Mouse (Mus musculus) R1 (cell line): ENCODE results near the gene Ndufab1.

Experiments used
- DNase-seq: peaks from one replicate; pipeline ENCODE4 v3.0.0-alpha.2; 2018; ENCODE audit warnings: low read depth, low spot score

The Ndufab1 gene

DNA sequence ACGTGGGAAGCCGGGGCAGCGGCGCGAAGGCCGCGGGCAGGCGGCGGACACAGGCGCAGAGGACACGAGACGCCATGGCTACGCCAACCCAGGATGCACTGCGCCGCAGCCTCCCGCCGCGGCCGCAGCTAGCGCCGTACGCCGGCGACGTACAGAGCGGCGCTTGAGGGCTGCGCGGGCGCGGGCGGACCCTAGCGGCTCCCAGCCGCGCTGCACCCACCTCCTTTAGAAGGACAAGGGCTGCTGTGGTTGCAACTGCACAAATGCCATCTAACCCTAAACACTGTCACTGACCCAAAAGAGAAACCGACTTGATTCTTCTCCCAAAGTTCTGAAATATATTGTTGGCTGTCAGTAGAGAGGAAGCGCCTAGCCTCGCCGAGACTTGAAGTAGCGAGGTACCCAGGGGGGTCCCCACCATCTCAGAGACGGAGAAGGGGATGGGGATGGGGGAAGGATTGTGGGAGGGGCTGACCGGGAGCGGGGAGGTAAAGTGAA lies at the start of gene Ndufab1:
Gene Ndufab1, minus strand, starts transcription at position 140 of the 498 bp plus-strand sequence.
- DNase-seq, result peak; percentile 91

DNA sequence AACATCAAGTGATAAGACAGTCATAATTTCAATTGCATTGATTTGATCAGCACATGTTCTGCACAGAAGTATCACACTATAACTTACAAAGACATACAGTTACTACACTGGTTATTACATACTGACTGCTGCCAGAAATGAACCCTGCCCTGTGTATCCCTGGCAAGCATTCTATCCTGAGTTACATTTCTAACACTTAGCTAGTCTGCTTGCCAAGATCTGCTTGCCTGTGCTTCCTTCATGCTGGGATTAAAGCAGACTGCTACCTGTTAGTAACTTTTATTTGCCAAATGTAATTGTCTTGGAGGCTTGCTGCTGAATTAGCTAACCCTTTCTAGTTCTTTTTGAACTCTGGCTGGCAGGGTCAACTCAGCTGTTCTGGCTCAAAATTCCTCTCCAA lies 39.3 kb upstream of the Ndufab1 start:
- DNase-seq, result no peak

- DNase-seq, result no peak
Measured at GRCm38 (mm10) chr7:122138190-122138589, 36.5 kb upstream of the Ndufab1 start.

- DNase-seq, result no peak
Measured at GRCm38 (mm10) chr7:122137071-122137470, 35.4 kb upstream of the Ndufab1 start.

- DNase-seq, result peak; percentile 76
Measured at GRCm38 (mm10) chr7:122135070-122135469, 33.4 kb upstream of the Ndufab1 start.

GRCm38 (mm10) chr7:122133338-122133625 lies 31.6 kb upstream of the Ndufab1 start:
- no peak for DNase-seq

- DNase-seq, result peak; percentile 98
Measured at GRCm38 (mm10) chr7:122132497-122133337, 31.0 kb upstream of the Ndufab1 start, which contains the start of the genes Palb2 and Dctn5. TSS of gene Palb2 (minus strand) at chr7:122132985. TSS of gene Dctn5 (plus strand) at chr7:122133041.

DNA sequence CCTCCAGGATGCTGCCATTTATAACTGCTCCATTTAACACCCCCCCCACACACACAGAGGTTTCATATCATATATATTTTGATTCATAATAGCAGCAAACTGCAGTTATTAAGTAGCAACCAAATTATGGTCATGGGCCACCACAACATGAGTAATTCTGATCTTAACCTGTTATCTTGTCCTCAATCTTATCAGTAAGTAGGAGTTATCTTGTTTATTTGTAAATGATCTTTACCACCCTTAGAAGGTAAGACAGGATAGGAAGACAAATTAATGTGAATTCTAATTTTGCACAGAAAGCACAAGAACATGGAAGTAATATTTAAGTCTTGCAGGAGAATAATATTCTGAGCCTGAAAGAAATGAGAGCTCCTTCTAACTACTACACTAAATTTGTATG lies 30.1 kb upstream of the Ndufab1 start:
- no peak for DNase-seq

DNA sequence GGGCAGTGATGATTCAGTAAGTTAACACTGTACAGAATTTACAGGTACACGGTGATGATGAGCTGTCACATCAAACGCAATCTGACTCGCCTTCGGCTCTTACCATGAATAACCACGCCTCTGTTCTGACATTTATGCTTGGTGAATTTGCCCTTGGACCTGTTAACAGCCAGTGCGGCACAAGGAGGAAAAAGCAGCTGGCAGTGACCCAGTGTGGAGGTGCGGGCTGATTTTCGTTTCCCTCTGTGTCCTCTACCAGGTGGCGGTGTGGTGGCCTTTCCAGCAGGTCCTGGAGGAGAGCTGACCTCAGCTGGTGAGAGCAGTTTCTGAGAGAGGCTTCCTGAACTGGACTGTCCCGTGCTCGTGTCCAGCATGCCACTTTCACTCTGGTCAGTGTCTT lies 25.3 kb upstream of the Ndufab1 start:
- no peak for DNase-seq

DNA sequence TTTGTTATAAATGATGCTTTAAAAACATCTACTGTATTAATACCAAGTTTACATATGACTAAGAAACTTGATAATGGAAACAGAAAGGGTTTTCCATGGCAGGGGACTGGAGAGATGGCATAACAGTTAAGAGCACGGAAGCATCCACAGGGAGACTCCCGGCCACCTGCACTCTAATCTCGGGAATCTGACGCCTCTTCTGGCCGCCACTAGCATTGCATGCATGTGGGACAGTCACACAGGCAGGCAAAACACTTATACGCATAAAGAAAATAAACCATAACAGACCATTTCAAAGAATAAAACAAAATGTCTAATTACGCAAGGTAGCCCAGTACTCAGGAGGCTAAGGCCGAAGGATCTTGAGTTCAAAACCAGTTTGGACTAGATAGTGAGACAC lies 23.9 kb upstream of the Ndufab1 start:
- peak; percentile 52 for DNase-seq

DNA sequence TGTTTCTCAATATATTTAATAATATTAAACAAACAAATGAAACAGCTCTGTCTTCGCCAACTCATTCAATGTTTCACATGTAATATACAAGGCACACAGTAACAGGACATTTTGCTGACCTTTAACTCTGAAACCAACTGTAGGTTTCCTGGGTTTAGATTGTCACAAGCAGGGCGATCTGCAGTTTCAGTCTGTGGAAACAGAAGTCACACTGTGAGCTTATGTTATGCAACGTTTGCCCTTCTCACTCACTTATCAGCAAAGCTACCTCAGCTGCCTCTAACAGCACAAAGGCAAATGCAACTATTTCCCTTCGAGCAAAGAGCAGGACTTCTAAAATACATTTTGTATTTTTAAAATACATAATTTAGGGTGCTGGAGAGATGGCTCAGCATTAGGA lies 21.8 kb upstream of the Ndufab1 start:
- no peak for DNase-seq

- DNase-seq, result no peak
Measured at GRCm38 (mm10) chr7:122108206-122108605, 6.5 kb upstream of the Ndufab1 start.

DNA sequence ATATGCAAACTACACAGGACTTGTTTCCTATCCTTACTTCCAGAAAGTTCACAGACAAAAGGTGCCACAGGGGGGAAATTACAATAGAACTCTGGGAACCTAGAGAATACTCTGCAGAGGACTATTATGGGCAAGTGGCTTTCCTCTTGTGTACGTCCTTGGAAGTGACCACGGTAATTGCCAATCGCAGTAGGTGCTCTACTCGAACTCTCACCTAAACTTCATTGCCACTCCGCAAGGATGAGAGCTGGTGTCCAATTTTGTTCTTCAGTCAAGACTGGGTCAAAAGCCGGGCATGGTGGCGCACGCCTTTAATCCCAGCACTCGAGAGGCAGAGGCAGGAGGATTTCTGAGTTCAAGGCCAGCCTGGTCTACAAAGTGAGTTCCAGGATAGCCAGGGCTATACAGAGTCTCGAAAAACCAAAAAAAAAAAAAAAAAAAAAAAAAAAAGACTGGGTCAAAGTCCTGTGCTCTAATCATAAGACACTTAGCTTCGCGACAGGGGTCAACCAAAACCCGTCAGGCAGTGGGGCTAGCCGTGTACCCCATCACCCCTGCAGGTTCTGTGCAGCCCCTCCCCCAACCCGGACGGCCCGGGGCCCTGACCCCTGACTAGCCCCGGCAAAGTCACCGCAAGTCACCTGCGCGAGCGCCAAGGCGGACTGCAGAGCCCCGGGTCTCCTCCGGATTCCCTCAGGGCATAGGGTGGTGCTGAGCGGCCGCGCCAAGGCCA lies 506 bp downstream of the Ndufab1 start:
- DNase-seq, result peak; percentile 53

- peak; percentile 84 for DNase-seq
Measured at GRCm38 (mm10) chr7:122099222-122099621, 2.5 kb downstream of the Ndufab1 start.

GRCm38 (mm10) chr7:122098009-122098408 lies 3.7 kb downstream of the Ndufab1 start:
- no peak for DNase-seq

DNA sequence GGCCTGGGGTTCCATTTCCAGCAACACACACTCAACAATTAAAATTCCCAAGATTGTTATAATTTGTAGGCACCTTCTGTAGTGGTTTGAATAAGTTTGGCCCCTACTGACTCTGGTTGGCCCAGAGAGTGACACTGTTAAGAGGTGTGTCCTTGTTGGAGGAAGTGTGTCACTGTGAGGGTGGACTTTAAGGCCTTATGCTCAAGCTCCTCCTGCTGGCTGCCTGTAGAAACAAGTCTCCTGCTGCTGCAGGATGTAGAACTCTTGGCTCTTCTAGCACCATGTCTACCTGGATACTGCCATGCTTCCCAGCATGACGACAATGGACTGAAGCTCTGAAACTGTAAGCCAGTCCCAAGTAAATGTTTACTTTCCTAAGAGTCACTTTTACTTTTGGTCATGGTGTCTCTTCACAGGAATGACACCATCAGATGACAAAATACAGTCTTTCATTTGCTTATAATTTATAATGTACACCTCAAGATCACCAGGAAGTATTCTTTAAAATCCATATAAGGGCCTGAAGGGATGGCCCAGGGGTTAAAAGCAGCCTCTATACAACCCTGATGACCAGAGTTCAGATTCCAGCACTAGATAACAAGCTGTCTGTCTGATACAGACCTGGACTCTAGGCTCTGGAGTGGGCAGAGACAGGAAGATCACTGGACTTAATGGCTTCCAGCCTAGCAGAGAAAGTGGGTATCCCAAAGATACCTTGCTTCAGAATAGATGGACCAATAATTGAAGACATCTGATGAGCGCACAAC lies 6.9 kb downstream of the Ndufab1 start:
- peak; percentile 77 for DNase-seq

DNA sequence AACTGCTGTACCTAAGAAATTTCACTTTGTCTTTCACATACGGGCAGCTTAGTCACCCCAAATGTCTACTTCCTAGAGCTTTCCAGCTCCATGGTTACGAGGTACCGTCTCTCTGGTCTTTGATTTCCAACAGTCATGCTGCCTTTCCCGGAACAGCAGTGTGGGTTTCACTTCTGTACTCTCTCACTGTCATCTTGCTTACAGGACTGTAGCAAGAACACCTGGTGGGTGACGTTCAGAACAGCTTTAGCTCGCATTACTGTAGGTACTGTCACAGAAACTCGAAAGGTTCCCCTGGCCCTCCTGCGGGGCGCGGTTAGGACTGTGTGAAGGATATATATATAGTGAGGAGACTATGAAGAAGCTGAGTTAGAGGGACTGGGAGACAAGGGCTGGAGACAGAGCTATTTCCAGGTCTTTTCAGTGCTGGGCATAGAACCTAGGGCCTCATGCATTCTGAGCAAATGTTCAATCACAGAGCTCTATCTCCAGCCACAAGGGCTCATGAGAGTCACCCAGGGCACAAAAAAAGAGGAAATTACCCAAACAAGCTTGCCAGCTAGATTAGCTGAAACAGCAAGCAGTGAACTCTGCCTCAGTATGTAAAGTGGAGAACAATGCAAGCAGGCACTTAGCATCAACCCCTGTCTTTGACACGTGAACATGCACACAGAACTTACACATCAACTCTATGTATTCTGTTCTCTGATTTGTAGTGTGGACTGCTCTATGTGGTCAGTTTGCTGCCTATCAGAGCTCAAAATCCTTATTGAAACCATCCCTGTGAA lies 14.3 kb downstream of the Ndufab1 start:
- DNase-seq, result no peak

GRCm38 (mm10) chr7:122081071-122081470 lies 20.6 kb downstream of the Ndufab1 start:
- no peak for DNase-seq

- DNase-seq, result no peak
Measured at GRCm38 (mm10) chr7:122079798-122080554, 21.7 kb downstream of the Ndufab1 start.

DNA sequence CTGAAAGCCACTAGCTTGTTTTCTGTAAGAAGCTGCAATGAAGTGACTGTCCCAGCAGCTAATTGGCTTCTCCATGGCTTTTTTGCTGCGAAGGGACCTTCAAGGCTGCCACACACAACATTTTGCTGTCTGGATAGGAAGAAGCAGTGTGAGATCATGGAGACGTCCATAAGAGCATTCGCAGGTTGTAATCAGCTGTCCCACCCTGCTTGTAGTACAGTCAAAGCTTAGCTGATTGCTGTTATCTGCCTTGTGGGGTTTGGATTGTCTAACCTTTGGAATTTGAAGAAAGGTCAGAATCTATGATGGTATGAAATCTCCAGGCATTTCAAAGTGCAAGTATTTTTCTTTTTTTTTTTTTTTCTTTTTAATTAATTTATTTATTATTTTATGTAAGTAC lies 27.3 kb downstream of the Ndufab1 start:
- DNase-seq, result no peak
